Mouse (Mus musculus) gastrocnemius, postnatal 14 days (tissue): ENCODE results near the gene F2rl2. TPM values are rescaled to one million over a fixed set of nuclear protein-coding genes. Genes with fewer than 3 reads are reported as not detected.

Experiments
- total RNA-seq, 2 experiments: library from RNA; stranded (reverse); gene quantifications; 2 replicates each; pipeline ENCODE4 v1.2.3; 2021

The F2rl2 gene
- total RNA-seq, 2 experiments from 2014 or later: not detected

Other genes starting within 250 kb of the F2rl2 start
- gene S100z, start 218.1 kb upstream of the F2rl2 start, total RNA-seq: 1 to 10 TPM in 1 of 2 experiments, not detected in 1; 1.5 TPM
- under 1 TPM; 0.44 to 0.57 TPM for gene F2rl1, start 171.6 kb upstream of the F2rl2 start, total RNA-seq
- gene F2r, start 78.4 kb upstream of the F2rl2 start, total RNA-seq: 10 to 100 TPM; 12.4 to 13.9 TPM
- 1 to 10 TPM; 2.4 to 2.7 TPM for gene Iqgap2, start 195.1 kb downstream of the F2rl2 start, total RNA-seq